Mouse (Mus musculus) hindbrain, embryonic 12.5 days (tissue): ENCODE results near the gene Pp2d1. TPM values are rescaled to one million over a fixed set of nuclear protein-coding genes. Genes with fewer than 3 reads are reported as not detected.
"Not testable (repeated sequence)": the region's sequence is repeated elsewhere in the genome, so short reads cannot be mapped to it uniquely, and the experiment has no call there.

ENCODE experiments used
- ATAC-seq: fragments of 200-750 bp; cut with Nextera tagmentation; 2 replicates; pipeline ENCODE4 v1.8.0; 2017; ENCODE audit warnings: moderate TSS enrichment; ENCODE audit not compliant: low FRiP score
- H3K27ac ChIP-seq: fragments of 300-500 bp; sonication (generic); 2 replicates; pipeline ENCODE4 v1.5.1; 2016; ENCODE audit warnings: mild to moderate bottlenecking
- H3K27me3 ChIP-seq: fragments of 300-500 bp; sonication (generic); 2 replicates; pipeline ENCODE4 v1.6.1; 2016; ENCODE audit warnings: mild to moderate bottlenecking
- H3K36me3 ChIP-seq: fragments of 300-500 bp; sonication (generic); 2 replicates; pipeline ENCODE4 v1.6.1; 2016; ENCODE audit warnings: mild to moderate bottlenecking
- H3K4me1 ChIP-seq: fragments of 300-500 bp; sonication (generic); 2 replicates; pipeline ENCODE4 v1.6.1; 2016
- H3K4me2 ChIP-seq: fragments of 300-500 bp; sonication (generic); replicated peaks from 2 replicates; pipeline ENCODE4 v1.6.1; 2016; ENCODE audit warnings: mild to moderate bottlenecking
- H3K4me3 ChIP-seq: fragments of 300-500 bp; sonication (generic); 2 replicates; pipeline ENCODE4 v1.5.1; 2016; ENCODE audit warnings: mild to moderate bottlenecking
- H3K9ac ChIP-seq: fragments of 300-500 bp; sonication (generic); 2 replicates; pipeline ENCODE4 v1.6.1; 2016; ENCODE audit warnings: mild to moderate bottlenecking, moderate library complexity
- H3K9me3 ChIP-seq: fragments of 300-500 bp; sonication (generic); replicated peaks from 2 replicates; pipeline ENCODE4 v1.6.1; 2016; ENCODE audit warnings: mild to moderate bottlenecking
- WGBS: fragments of 180-500 bp; shearing (Covaris S2); methylation state at CpG from one replicate; pipeline ENCODE4 v1.1.7; 2016; 5-methylcytosine and 5-hydroxymethylcytosine counted together
- polyA plus RNA-seq: library from polyadenylated mRNA; unstranded; fragments of >200 nt; fragmentation: Nextera tagmentation; extraction: Ambion mirVana; gene quantifications from 2 replicates; pipeline ENCODE4 v1.2.1, GENCODE M21; 2016

The Pp2d1 gene
- 0.39 and 0.44 TPM in 2 replicates for polyA plus RNA-seq

GRCm38 (mm10) chr17:53539351-53539750, at the start of gene Pp2d1:
Gene Pp2d1 (minus strand): TSS chr17:53539451.
- not testable (repeated sequence) for H3K9ac ChIP-seq, ATAC-seq, H3K4me2 ChIP-seq, H3K4me1 ChIP-seq, H3K36me3 ChIP-seq, H3K27ac ChIP-seq, H3K27me3 ChIP-seq, H3K9me3 ChIP-seq, H3K4me3 ChIP-seq
- WGBS, result 84% methylated on average over 2 of the region's 2 CpGs

GRCm38 (mm10) chr17:53588097-53588855, 49.0 kb upstream of the Pp2d1 start:
- ATAC-seq, result no peak
- Histone ChIP-seq H3K4me3 (no peak overlapping the region), H3K9ac (no peak overlapping the region), H3K36me3 (no peaks in the 10 kb centered on the region), H3K27me3 (no peaks in the 10 kb centered on the region), H3K4me2 (no peak overlapping the region), H3K4me1 (peaks cover 14% of the 10 kb centered on the region), H3K27ac (peak overlapping the region; percentile 8; the same call in 1 of the 2 replicates), H3K9me3 (no peaks in the 10 kb centered on the region)
- WGBS, result 86% methylated on average over 9 of the region's 9 CpGs

GRCm38 (mm10) chr17:53587074-53587851, 48.0 kb upstream of the Pp2d1 start:
- 51% methylated on average over 14 of the region's 14 CpGs for WGBS
- Histone ChIP-seq H3K4me2 (no peak overlapping the region), H3K36me3 (no peaks in the 10 kb centered on the region), H3K4me1 (peaks cover 14% of the 10 kb centered on the region), H3K9me3 (no peaks in the 10 kb centered on the region), H3K9ac (no peak overlapping the region), H3K27ac (peak overlapping the region; percentile 8; the same call in 1 of the 2 replicates), H3K27me3 (no peaks in the 10 kb centered on the region), H3K4me3 (no peak overlapping the region)
- ATAC-seq, result peak; percentile 78

GRCm38 (mm10) chr17:53583846-53584579, 44.8 kb upstream of the Pp2d1 start:
- Histone ChIP-seq H3K4me3 (no peak overlapping the region), H3K27ac (no peak overlapping the region), H3K9me3 (no peaks in the 10 kb centered on the region), H3K4me1 (peaks cover 14% of the 10 kb centered on the region), H3K9ac (no peak overlapping the region), H3K36me3 (no peaks in the 10 kb centered on the region), H3K27me3 (no peaks in the 10 kb centered on the region), H3K4me2 (no peak overlapping the region)
- ATAC-seq, result no peak
- WGBS, result 90% methylated on average over 11 of the region's 11 CpGs

GRCm38 (mm10) chr17:53582805-53583204, 43.6 kb upstream of the Pp2d1 start:
- no peaks in the 10 kb centered on the region for H3K27me3 ChIP-seq
- no peak overlapping the region for H3K27ac ChIP-seq
- no peak overlapping the region for H3K4me3 ChIP-seq
- peaks cover 17% of the 10 kb centered on the region for H3K4me1 ChIP-seq
- 93% methylated on average over 7 of the region's 7 CpGs for WGBS
- no peak for ATAC-seq
- H3K9me3 ChIP-seq, result no peaks in the 10 kb centered on the region
- no peak overlapping the region for H3K4me2 ChIP-seq
- no peaks in the 10 kb centered on the region for H3K36me3 ChIP-seq
- no peak overlapping the region for H3K9ac ChIP-seq

- ATAC-seq, result no peak
- Histone ChIP-seq H3K4me2 (no peak overlapping the region), H3K27ac (no peak overlapping the region), H3K27me3 (no peaks in the 10 kb centered on the region), H3K4me3 (no peak overlapping the region), H3K36me3 (no peaks in the 10 kb centered on the region), H3K4me1 (peaks cover 11% of the 10 kb centered on the region), H3K9ac (no peak overlapping the region), H3K9me3 (no peaks in the 10 kb centered on the region)
- 65% methylated on average over 4 of the region's 4 CpGs for WGBS
Observed at GRCm38 (mm10) chr17:53582026-53582585, 42.9 kb upstream of the Pp2d1 start.

- Histone ChIP-seq H3K27ac (no peak overlapping the region), H3K9me3 (no peaks in the 10 kb centered on the region), H3K36me3 (no peaks in the 10 kb centered on the region), H3K4me3 (no peak overlapping the region), H3K27me3 (no peaks in the 10 kb centered on the region), H3K4me2 (no peak overlapping the region), H3K9ac (no peak overlapping the region), H3K4me1 (peaks cover 5% of the 10 kb centered on the region; the same call in 1 of the 2 replicates)
- 79% methylated on average over 3 of the region's 3 CpGs for WGBS
- ATAC-seq, result no peak
Observed at GRCm38 (mm10) chr17:53580237-53580636, 41.0 kb upstream of the Pp2d1 start.

- ATAC-seq, result no peak
- no peak overlapping the region for H3K27ac ChIP-seq
- no peaks in the 10 kb centered on the region for H3K9me3 ChIP-seq
- H3K9ac ChIP-seq, result no peak overlapping the region
- WGBS, result 61% methylated on average over 4 of the region's 4 CpGs
- no peak overlapping the region for H3K4me3 ChIP-seq
- H3K27me3 ChIP-seq, result no peaks in the 10 kb centered on the region
- no peak overlapping the region for H3K4me2 ChIP-seq
- H3K36me3 ChIP-seq, result no peaks in the 10 kb centered on the region
- H3K4me1 ChIP-seq, result peaks cover 5% of the 10 kb centered on the region; the same call in 1 of the 2 replicates
Observed at GRCm38 (mm10) chr17:53579612-53580011, 40.4 kb upstream of the Pp2d1 start.

GRCm38 (mm10) chr17:53578776-53579175, 39.5 kb upstream of the Pp2d1 start:
- H3K4me2 ChIP-seq, result no peak overlapping the region
- 55% methylated on average over 9 of the region's 9 CpGs for WGBS
- no peak overlapping the region for H3K27ac ChIP-seq
- no peak for ATAC-seq
- H3K4me1 ChIP-seq, result peaks cover 5% of the 10 kb centered on the region; the same call in 1 of the 2 replicates
- H3K27me3 ChIP-seq, result no peaks in the 10 kb centered on the region
- no peaks in the 10 kb centered on the region for H3K36me3 ChIP-seq
- no peak overlapping the region for H3K9ac ChIP-seq
- no peak overlapping the region for H3K4me3 ChIP-seq
- no peaks in the 10 kb centered on the region for H3K9me3 ChIP-seq

GRCm38 (mm10) chr17:53578249-53578648, 39.0 kb upstream of the Pp2d1 start:
- no peak overlapping the region for H3K9ac ChIP-seq
- H3K4me1 ChIP-seq, result peaks cover 5% of the 10 kb centered on the region; the same call in 1 of the 2 replicates
- no peak for ATAC-seq
- no peaks in the 10 kb centered on the region for H3K27me3 ChIP-seq
- 84% methylated on average over 6 of the region's 6 CpGs for WGBS
- no peaks in the 10 kb centered on the region for H3K9me3 ChIP-seq
- H3K4me2 ChIP-seq, result no peak overlapping the region
- no peak overlapping the region for H3K4me3 ChIP-seq
- H3K27ac ChIP-seq, result no peak overlapping the region
- no peaks in the 10 kb centered on the region for H3K36me3 ChIP-seq

- 90% methylated on average over 5 of the region's 5 CpGs for WGBS
- no peaks in the 10 kb centered on the region for H3K27me3 ChIP-seq
- H3K4me1 ChIP-seq, result peaks cover 5% of the 10 kb centered on the region; the same call in 1 of the 2 replicates
- no peak overlapping the region for H3K9ac ChIP-seq
- no peak overlapping the region for H3K27ac ChIP-seq
- H3K4me2 ChIP-seq, result no peak overlapping the region
- no peak overlapping the region for H3K4me3 ChIP-seq
- no peak for ATAC-seq
- no peaks in the 10 kb centered on the region for H3K9me3 ChIP-seq
- no peaks in the 10 kb centered on the region for H3K36me3 ChIP-seq
Observed at GRCm38 (mm10) chr17:53577754-53578153, 38.5 kb upstream of the Pp2d1 start.

- Histone ChIP-seq H3K9me3 (no peaks in the 10 kb centered on the region), H3K4me2 (no peak overlapping the region), H3K4me1 (peaks cover 5% of the 10 kb centered on the region; the same call in 1 of the 2 replicates), H3K27ac (no peak overlapping the region), H3K9ac (no peak overlapping the region), H3K4me3 (no peak overlapping the region), H3K36me3 (no peaks in the 10 kb centered on the region), H3K27me3 (no peaks in the 10 kb centered on the region)
- 87% methylated on average over 2 of the region's 2 CpGs for WGBS
- ATAC-seq, result no peak
Observed at GRCm38 (mm10) chr17:53577151-53577550, 37.9 kb upstream of the Pp2d1 start.
